Mouse (Mus musculus): Measurements from ENCODE around the gene Itgb1bp1. TPM values are rescaled to one million over a fixed set of nuclear protein-coding genes. Genes with fewer than 3 reads are reported as not detected.

The Itgb1bp1 gene
- 20.7 TPM for polyA plus RNA-seq (2014; fragmentation: Illumina TruSeq; extraction: RNeasy Lipid Tissue Mini Kit (QIAGEN cat#74804); ENCODE audit: low read depth, low replicate concordance)

GRCm38 (mm10) chr12:21286243-21286622 is at the start of gene Itgb1bp1:
Gene Itgb1bp1 (minus strand): TSS chr12:21286284.

DNA sequence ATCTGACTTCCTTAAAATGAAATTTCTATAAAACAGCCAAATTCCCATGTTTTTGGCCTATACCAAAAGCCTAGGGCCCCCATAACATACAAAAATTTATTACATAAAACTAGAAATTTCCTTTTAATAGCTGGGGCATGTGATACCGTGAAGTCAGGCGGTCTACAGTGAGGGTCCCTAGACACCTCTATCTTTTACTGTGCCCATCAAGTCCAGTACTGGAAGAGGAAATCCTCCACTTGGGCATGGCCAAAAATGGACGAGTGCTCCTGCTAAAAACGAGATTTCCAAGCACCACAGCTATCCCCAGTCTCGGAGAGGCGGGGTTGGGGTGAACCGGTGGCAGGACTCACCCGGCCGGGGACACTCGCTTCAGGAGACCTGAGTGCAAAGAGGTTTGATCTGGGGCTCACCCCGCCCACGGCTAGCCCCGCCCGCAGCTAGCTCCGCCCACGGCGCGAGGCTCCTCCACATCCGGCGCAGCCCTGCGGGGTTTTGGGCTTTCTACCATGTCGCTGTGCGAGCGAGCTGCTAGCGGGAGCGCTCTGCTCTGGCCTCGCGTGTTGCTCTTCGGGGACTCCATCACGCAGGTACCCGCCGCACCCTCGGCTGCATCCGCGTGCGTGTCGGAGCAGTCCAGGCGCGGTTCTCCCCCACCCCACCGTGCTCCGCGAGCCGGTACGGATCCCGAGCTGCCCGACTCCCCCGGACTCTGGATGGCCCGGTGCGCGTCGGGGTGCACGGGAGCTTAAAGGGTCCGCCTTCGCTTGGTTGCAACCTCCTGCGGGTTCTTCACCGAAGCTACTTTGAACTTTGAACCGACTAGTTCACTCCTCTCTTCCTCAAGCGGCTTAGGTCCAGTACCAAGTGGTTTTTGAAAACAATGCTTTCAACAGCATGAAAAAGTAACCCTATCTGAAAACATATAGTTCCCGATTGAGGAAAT is 30.1 kb upstream of the Itgb1bp1 start, which contains the start of gene Iah1:
Gene Iah1 (plus strand): TSS at position 467 of the 946 bp plus-strand sequence.

GRCm38 (mm10) chr12:21284761-21285441 is 1.2 kb downstream of the Itgb1bp1 start, which contains the start of gene Cpsf3:
Gene Cpsf3 (plus strand): TSS chr12:21285391.

Other genes with a start within 250 kb of the Itgb1bp1 start
- 55.7 TPM for gene Cpsf3, start 893 bp downstream of the Itgb1bp1 start, polyA plus RNA-seq (2014; fragmentation: Illumina TruSeq; extraction: RNeasy Lipid Tissue Mini Kit (QIAGEN cat#74804); ENCODE audit: low read depth, low replicate concordance)
- 120 TPM for gene Iah1, start 30.1 kb upstream of the Itgb1bp1 start, polyA plus RNA-seq (2014; fragmentation: Illumina TruSeq; extraction: RNeasy Lipid Tissue Mini Kit (QIAGEN cat#74804); ENCODE audit: low read depth, low replicate concordance)
- 44.8 TPM for gene Adam17, start 87.3 kb upstream of the Itgb1bp1 start, polyA plus RNA-seq (2014; fragmentation: Illumina TruSeq; extraction: RNeasy Lipid Tissue Mini Kit (QIAGEN cat#74804); ENCODE audit: low read depth, low replicate concordance)
- 445 TPM for gene Ywhaq, start 131.4 kb upstream of the Itgb1bp1 start, polyA plus RNA-seq (2014; fragmentation: Illumina TruSeq; extraction: RNeasy Lipid Tissue Mini Kit (QIAGEN cat#74804); ENCODE audit: low read depth, low replicate concordance)